Comparison of ENCODE assay signal across 8 mouse cellular contexts in genomic region chr14:54780836-54781609, GRCm38 (mm10). TPM values are rescaled to one million over a fixed set of nuclear protein-coding genes. Genes with fewer than 3 reads are reported as not detected.
DNase-seq lines count a peak whose midpoint lies in the region; ATAC-seq and TF ChIP-seq lines count a peak whose summit lies in the region.

No protein-coding gene starts in this region.

- no peak for TF ChIP-seq EP300 in heart, adult 2 months (IDR thresholded peaks at IDR 0.05; ENCODE audit: insufficient read depth, low read depth, low read length)

- no peak overlapping the region for H3K27ac ChIP-seq in heart, adult 2 months
- H3K27ac ChIP-seq in limb, embryonic 12.5 days: no peak overlapping the region
- no peak overlapping the region for H3K27ac ChIP-seq in midbrain, embryonic 11.5 days (ENCODE audit: low read depth, low read length)

- WGBS in heart, adult 2 months: 4% methylated on average over 35 of the region's 35 CpGs
- 4% methylated on average over 35 of the region's 35 CpGs for WGBS in limb, embryonic 12.5 days
- WGBS in midbrain, embryonic 11.5 days: 3% methylated on average over 35 of the region's 35 CpGs

- peaks cover 2% of the 10 kb centered on the region; the same call in 1 of the 2 replicates for H3K27me3 ChIP-seq in heart, adult 2 months (ENCODE audit: control insufficient read depth, insufficient read depth, low read length)
- H3K27me3 ChIP-seq in limb, embryonic 12.5 days: peaks cover 40% of the 10 kb centered on the region
- peaks cover 10% of the 10 kb centered on the region for H3K27me3 ChIP-seq in midbrain, embryonic 11.5 days (ENCODE audit: control insufficient read depth, insufficient read depth, low read length)
- no peaks in the 10 kb centered on the region for H3K27me3 ChIP-seq in splenic B cell, adult 2 months (ENCODE audit: control insufficient read depth, insufficient read depth, low read length, poor library complexity, severe bottlenecking)

- no peak for TF ChIP-seq CTCF in heart, adult 2 months (IDR thresholded peaks at IDR 0.05)

- TF ChIP-seq POLR2A in heart, adult 2 months (IDR thresholded peaks at IDR 0.05; ENCODE audit: insufficient read depth, low read depth, low read length): no peak

- peak overlapping the region; percentile 46 for H3K4me3 ChIP-seq in heart, adult 2 months
- H3K4me3 ChIP-seq in limb, embryonic 12.5 days (replicated peaks): peak overlapping the region; percentile 36
- peak overlapping the region; percentile 47 for H3K4me3 ChIP-seq in midbrain, embryonic 11.5 days (ENCODE audit: low read depth, low read length)

- peak; percentile 7 for DNase-seq in thymus, postnatal 14 days
- DNase-seq in thymus, postnatal 10 days (ENCODE audit: low spot score in 2 of 2): no peak
- DNase-seq in embryo, embryonic 9.5 days (ENCODE audit: extremely low spot score): peak; percentile 58
- DNase-seq in heart, adult 2 months: peak; percentile 60 to 64
- peak; percentile 78 for DNase-seq in kidney, adult 11 months
- DNase-seq in midbrain, embryonic 11.5 days (ENCODE audit: low spot score, missing footprints): peak; percentile 95
- peak; percentile 12 for DNase-seq in splenic B cell, adult 2 months (ENCODE audit: low read depth, low spot score)

- no peaks in the 10 kb centered on the region for H3K36me3 ChIP-seq in heart, adult 2 months (ENCODE audit: control insufficient read depth, insufficient read depth, low read length)
- H3K36me3 ChIP-seq in limb, embryonic 12.5 days: no peaks in the 10 kb centered on the region
- no peaks in the 10 kb centered on the region for H3K36me3 ChIP-seq in midbrain, embryonic 11.5 days (ENCODE audit: control insufficient read depth, insufficient read depth, low read length)
- no peaks in the 10 kb centered on the region for H3K36me3 ChIP-seq in splenic B cell, adult 2 months (ENCODE audit: control insufficient read depth, insufficient read depth, low read length, poor library complexity, severe bottlenecking)

- H3K79me2 ChIP-seq in heart, adult 2 months (replicated peaks; ENCODE audit: control insufficient read depth, insufficient read depth, low read length): no peaks in the 10 kb centered on the region

- H3K9me3 ChIP-seq in limb, embryonic 12.5 days: no peaks in the 10 kb centered on the region
- no peaks in the 10 kb centered on the region for H3K9me3 ChIP-seq in midbrain, embryonic 11.5 days (ENCODE audit: control insufficient read depth, low read length)

- intact Hi-C loops in heart, adult 2 months (cut with DNase I): no loop called here

- no peak for ATAC-seq in limb, embryonic 12.5 days (ENCODE audit: insufficient number of reproducible peaks, insufficient read depth, low FRiP score, low TSS enrichment, low read depth)
- peak; percentile 80 for ATAC-seq in midbrain, embryonic 11.5 days (ENCODE audit: low FRiP score)

- H3K4me1 ChIP-seq in heart, adult 2 months (ENCODE audit: control insufficient read depth, insufficient read depth, low read length): no peaks in the 10 kb centered on the region
- H3K4me1 ChIP-seq in limb, embryonic 12.5 days (replicated peaks): peaks cover 7% of the 10 kb centered on the region
- peaks cover 7% of the 10 kb centered on the region for H3K4me1 ChIP-seq in midbrain, embryonic 11.5 days (ENCODE audit: control insufficient read depth, insufficient read depth, low read length)

- H3K4me2 ChIP-seq in limb, embryonic 12.5 days: peak overlapping the region; percentile 58
- peak overlapping the region; percentile 87 for H3K4me2 ChIP-seq in midbrain, embryonic 11.5 days

- no peak overlapping the region for H3K9ac ChIP-seq in heart, adult 2 months (ENCODE audit: low read depth, low read length)
- H3K9ac ChIP-seq in limb, embryonic 12.5 days (replicated peaks): peak overlapping the region; percentile 40; the same call in 1 of the 2 replicates
- peak overlapping the region; percentile 55; the same call in 1 of the 2 replicates for H3K9ac ChIP-seq in midbrain, embryonic 11.5 days (ENCODE audit: low read length)

RNA-seq across cellular contexts. Expression of gene Slc7a8, which starts 0.7 kb away (rescaled TPM):
- 1 to 10 TPM; 2.6 to 3.3 TPM for total RNA-seq in heart, adult 2 months (2021)
- 2.7 and 3.7 TPM in 2 replicates for polyA plus RNA-seq in heart, adult 2 months (2012; rRNA removed)
- polyA plus RNA-seq in limb, embryonic 12.5 days (2016; fragmentation: Nextera tagmentation; extraction: Ambion mirVana): 0.56 and 1.1 TPM in 2 replicates
- 2.8 and 3.0 TPM in 2 replicates for polyA plus RNA-seq in midbrain, embryonic 11.5 days (2014; fragmentation: Nextera tagmentation; extraction: Ambion mirVana)

RNA-seq across cellular contexts. Expression of gene Rnf212b, which starts 32.9 kb away (rescaled TPM):
- not detected for total RNA-seq in heart, adult 2 months (2021)
- polyA plus RNA-seq in heart, adult 2 months (2012; rRNA removed): 0.21 and 0.35 TPM in 2 replicates
- not detected in 2 replicates for polyA plus RNA-seq in limb, embryonic 12.5 days (2016; fragmentation: Nextera tagmentation; extraction: Ambion mirVana)
- not detected in 2 replicates for polyA plus RNA-seq in midbrain, embryonic 11.5 days (2014; fragmentation: Nextera tagmentation; extraction: Ambion mirVana)

Comparison
In these comparisons a context has a peak if more than half of its experiments do, and no peak if none do; other contexts are left out.
1. DNase-seq: peak in thymus, postnatal 14 days (single experiment), embryo, embryonic 9.5 days (single experiment), heart, adult 2 months (2 of 2), kidney, adult 11 months (single experiment), midbrain, embryonic 11.5 days (single experiment) and splenic B cell, adult 2 months (single experiment); none in thymus, postnatal 10 days (0 of 2).
2. Peak in every context shown above with its lines, with median percentiles within 50 percentile points of each other: H3K4me3 ChIP-seq.